Mouse (Mus musculus) lung, postnatal 0 days (tissue): ENCODE results near the gene Prss48.

Experiments used
- CTCF ChIP-seq: IDR thresholded peaks from 2 replicates; pipeline ENCODE4 v1.5.1; 2016; ENCODE audit warnings: antibody characterized with exemption, mild to moderate bottlenecking
- EP300 ChIP-seq: IDR thresholded peaks from 2 replicates; pipeline ENCODE4 v1.6.1; 2016; ENCODE audit warnings: antibody characterized with exemption, mild to moderate bottlenecking, control low read depth

DNA sequence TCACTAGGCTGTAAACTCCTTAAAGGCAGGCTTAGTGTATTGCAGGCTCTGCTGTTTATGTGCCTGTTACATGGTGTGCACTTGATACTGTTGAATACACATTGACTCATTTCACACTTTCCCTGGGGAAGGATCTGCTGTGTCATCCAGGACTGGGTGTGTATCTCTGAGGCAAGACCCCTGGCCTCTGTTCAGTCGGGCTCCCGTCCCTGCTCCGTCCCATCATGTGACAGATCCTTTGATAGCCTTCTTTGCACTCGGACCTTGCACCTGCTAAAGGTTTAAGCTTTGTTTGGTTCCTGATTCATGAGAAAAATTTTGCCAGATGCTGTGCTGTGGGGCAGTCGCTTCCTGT lies 10.5 kb downstream of the Prss48 start:
- TF ChIP-seq CTCF (no peak), EP300 (no peak)
